Mouse (Mus musculus) bone marrow macrophage, adult 2 months (primary cell): ENCODE results near the gene Trim8.

Source experiments
- CTCF ChIP-seq: IDR thresholded peaks from 2 replicates; pipeline ENCODE4 v1.5.1; 2012; ENCODE audit warnings: low read depth, mild to moderate bottlenecking, low read length, moderate library complexity
- POLR2A ChIP-seq: IDR thresholded peaks from 2 replicates; pipeline ENCODE4 v1.6.1; 2012; ENCODE audit warnings: mild to moderate bottlenecking, low read depth, low read length, borderline replicate concordance

GRCm38 (mm10) chr19:46499836-46500580 is 1.5 kb upstream of the Trim8 start:
- TF ChIP-seq POLR2A (no peak), CTCF (no peak)
